Mouse (Mus musculus) liver, adult 2 months (tissue): ENCODE measurements around the gene B3galt4.

Experiments
- CTCF ChIP-seq: fragments of 200-500 bp; IDR thresholded peaks from 2 replicates; pipeline ENCODE4 v1.5.1; 2011; ENCODE audit warnings: low read depth, low read length, control low read depth
- POLR2A ChIP-seq: fragments of 200-500 bp; IDR thresholded peaks from 2 replicates; pipeline ENCODE4 v1.6.1; 2011; ENCODE audit warnings: low read length, control low read depth; ENCODE audit not compliant: insufficient read depth; ENCODE audit errors: extremely low read depth

GRCm38 (mm10) chr17:33916294-33916693 lies 35.0 kb downstream of the B3galt4 start:
- TF ChIP-seq CTCF = no peak
- TF ChIP-seq POLR2A = no peak
